Mouse (Mus musculus) limb, embryonic 14.5 days (tissue): Measurements from ENCODE around the gene Hsd17b13. TPM values are rescaled to one million over a fixed set of nuclear protein-coding genes. Genes with fewer than 3 reads are reported as not detected.

ENCODE experiments used
- ATAC-seq: fragments of 200-750 bp; cut with Nextera tagmentation; 2 replicates; pipeline ENCODE4 v1.8.0; 2017; ENCODE audit warnings: low read depth, moderate number of reproducible peaks, moderate TSS enrichment; ENCODE audit not compliant: low FRiP score
- DNase-seq: peaks from one replicate; pipeline ENCODE4 v3.0.0-alpha.2; 2015; ENCODE audit warnings: low spot score
- H3K27ac ChIP-seq: fragments of 300-500 bp; sonication (generic); replicated peaks from 2 replicates; pipeline ENCODE4 v1.5.1; 2014; ENCODE audit warnings: low read depth, mild to moderate bottlenecking, low read length, moderate library complexity, mixed read lengths
- H3K27me3 ChIP-seq: fragments of 300-500 bp; sonication (generic); 2 replicates; pipeline ENCODE4 v1.6.1; 2014; ENCODE audit warnings: low read length, mixed read lengths; ENCODE audit not compliant: control insufficient read depth, insufficient read depth
- H3K36me3 ChIP-seq: fragments of 300-500 bp; sonication (generic); 2 replicates; pipeline ENCODE4 v1.6.1; 2014; ENCODE audit warnings: mild to moderate bottlenecking, low read length, moderate library complexity, mixed read lengths; ENCODE audit not compliant: control insufficient read depth, insufficient read depth
- H3K4me1 ChIP-seq: fragments of 300-500 bp; sonication (generic); 2 replicates; pipeline ENCODE4 v1.6.1; 2014; ENCODE audit warnings: antibody characterized with exemption, low read length, mixed read lengths; ENCODE audit not compliant: control insufficient read depth, insufficient read depth
- H3K4me2 ChIP-seq: fragments of 300-500 bp; sonication (generic); replicated peaks from 2 replicates; pipeline ENCODE4 v1.6.1; 2014; ENCODE audit warnings: low read depth, mild to moderate bottlenecking, low read length, moderate library complexity; ENCODE audit not compliant: severe bottlenecking
- H3K4me3 ChIP-seq: fragments of 300-500 bp; sonication (generic); replicated peaks from 2 replicates; pipeline ENCODE4 v1.5.1; 2014; ENCODE audit warnings: low read length
- H3K9ac ChIP-seq: fragments of 300-500 bp; sonication (generic); 2 replicates; pipeline ENCODE4 v1.6.1; 2014; ENCODE audit warnings: mild to moderate bottlenecking, low read depth, low read length, moderate library complexity; ENCODE audit not compliant: severe bottlenecking
- H3K9me3 ChIP-seq: fragments of 300-500 bp; sonication (generic); 2 replicates; pipeline ENCODE4 v1.6.1; 2016; ENCODE audit warnings: low read length; ENCODE audit not compliant: control insufficient read depth
- POLR2A ChIP-seq: fragments of 200-500 bp; IDR thresholded peaks from 2 replicates; pipeline ENCODE4 v1.8.0; 2012; ENCODE audit warnings: inconsistent platforms, mild to moderate bottlenecking, moderate library complexity, borderline replicate concordance; ENCODE audit not compliant: insufficient read depth, insufficient read length; ENCODE audit errors: extremely low read depth
- WGBS: fragments of 180-500 bp; shearing (Covaris S2); extraction: QIAGEN DNeasy Blood & Tissue Kit; methylation state at CpG from one replicate; pipeline ENCODE4 v1.1.7; 2014; 5-methylcytosine and 5-hydroxymethylcytosine counted together
- polyA plus RNA-seq, 2 experiments: library from polyadenylated mRNA; depleted of rRNA in 1 of 2; stranded (reverse) in 1 of 2; unstranded in 1 of 2; fragments of >200 nt; fragmentation: Nextera tagmentation in 1 of 2; extraction: Ambion mirVana in 1 of 2; gene quantifications; 2 replicates each; pipeline versions ENCODE4 v1.2.1 to v1.2.3; 2012 to 2014

Gene Hsd17b13
- polyA plus RNA-seq, 2 experiments, result 0.04 to 0.17 TPM

DNA sequence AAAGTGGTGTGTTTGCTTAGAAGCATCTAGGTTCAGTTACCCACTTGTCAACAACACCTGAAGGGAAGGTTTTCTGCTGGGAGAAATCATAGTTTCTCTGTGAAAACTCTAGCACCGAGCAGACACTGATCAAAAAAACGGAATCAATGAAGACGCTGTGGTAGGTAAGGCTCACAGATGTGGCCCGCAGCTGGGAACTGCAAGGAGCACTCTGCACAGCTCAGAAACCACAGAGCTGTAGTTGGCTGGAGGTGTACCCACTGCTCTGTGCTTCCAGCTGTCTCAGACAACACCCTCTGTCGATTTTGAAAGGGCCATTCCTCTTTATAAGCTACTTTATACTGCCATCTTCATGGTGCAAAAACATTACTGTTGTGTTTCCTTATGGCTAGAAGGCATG, 30.6 kb upstream of the Hsd17b13 start:
- no peaks in the 10 kb centered on the region for H3K9me3 ChIP-seq
- H3K9ac ChIP-seq, result no peak overlapping the region
- H3K27me3 ChIP-seq, result no peaks in the 10 kb centered on the region
- no peaks in the 10 kb centered on the region for H3K4me1 ChIP-seq
- H3K4me3 ChIP-seq, result no peak overlapping the region
- ATAC-seq (no peak), DNase-seq (no peak)
- H3K27ac ChIP-seq, result no peak overlapping the region
- 0 out of 2 replicates have a peak, but pooled peaks cover 4% of the 10 kb centered on the region for H3K36me3 ChIP-seq
- TF ChIP-seq POLR2A, result no peak
- H3K4me2 ChIP-seq, result no peak overlapping the region
- 74% methylated on average over 5 of the region's 5 CpGs for WGBS

GRCm38 (mm10) chr5:104006811-104007210, 29.6 kb upstream of the Hsd17b13 start:
- H3K4me2 ChIP-seq, result no peak overlapping the region
- H3K4me3 ChIP-seq, result no peak overlapping the region
- ATAC-seq (no peak), DNase-seq (no peak)
- no peaks in the 10 kb centered on the region for H3K4me1 ChIP-seq
- H3K9me3 ChIP-seq, result no peaks in the 10 kb centered on the region
- H3K9ac ChIP-seq, result no peak overlapping the region
- no peaks in the 10 kb centered on the region for H3K27me3 ChIP-seq
- no peak overlapping the region for H3K27ac ChIP-seq
- WGBS, result 70% methylated on average over 3 of the region's 3 CpGs
- no peak for TF ChIP-seq POLR2A
- H3K36me3 ChIP-seq, result 0 out of 2 replicates have a peak, but pooled peaks cover 4% of the 10 kb centered on the region

DNA sequence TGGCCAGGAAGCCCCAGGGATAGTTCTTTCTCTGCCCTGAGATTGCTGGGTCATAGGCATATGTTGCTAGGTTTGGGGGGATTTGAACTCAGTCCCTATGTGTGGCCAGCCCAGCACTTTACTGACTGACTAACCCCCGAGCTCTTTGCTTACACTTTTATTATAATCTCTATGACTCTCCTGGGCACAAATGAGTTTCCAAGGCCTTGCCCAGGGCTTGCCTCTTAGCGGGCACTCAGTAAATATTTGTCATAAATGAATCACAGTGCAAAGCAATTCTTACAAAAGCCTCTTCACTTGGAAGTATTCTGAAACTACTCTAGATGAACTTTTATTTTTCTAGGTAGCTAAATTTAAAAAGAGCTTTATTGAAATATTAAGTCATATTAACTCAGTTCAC, 26.7 kb upstream of the Hsd17b13 start:
- Histone ChIP-seq H3K9me3 (no peaks in the 10 kb centered on the region), H3K4me1 (no peaks in the 10 kb centered on the region), H3K27ac (no peak overlapping the region), H3K4me3 (no peak overlapping the region), H3K27me3 (no peaks in the 10 kb centered on the region), H3K9ac (no peak overlapping the region), H3K36me3 (0 out of 2 replicates have a peak, but pooled peaks cover 4% of the 10 kb centered on the region), H3K4me2 (no peak overlapping the region)
- DNase-seq (no peak), ATAC-seq (no peak)
- 90% methylated on average over 2 of the region's 2 CpGs for WGBS
- TF ChIP-seq POLR2A, result no peak

DNA sequence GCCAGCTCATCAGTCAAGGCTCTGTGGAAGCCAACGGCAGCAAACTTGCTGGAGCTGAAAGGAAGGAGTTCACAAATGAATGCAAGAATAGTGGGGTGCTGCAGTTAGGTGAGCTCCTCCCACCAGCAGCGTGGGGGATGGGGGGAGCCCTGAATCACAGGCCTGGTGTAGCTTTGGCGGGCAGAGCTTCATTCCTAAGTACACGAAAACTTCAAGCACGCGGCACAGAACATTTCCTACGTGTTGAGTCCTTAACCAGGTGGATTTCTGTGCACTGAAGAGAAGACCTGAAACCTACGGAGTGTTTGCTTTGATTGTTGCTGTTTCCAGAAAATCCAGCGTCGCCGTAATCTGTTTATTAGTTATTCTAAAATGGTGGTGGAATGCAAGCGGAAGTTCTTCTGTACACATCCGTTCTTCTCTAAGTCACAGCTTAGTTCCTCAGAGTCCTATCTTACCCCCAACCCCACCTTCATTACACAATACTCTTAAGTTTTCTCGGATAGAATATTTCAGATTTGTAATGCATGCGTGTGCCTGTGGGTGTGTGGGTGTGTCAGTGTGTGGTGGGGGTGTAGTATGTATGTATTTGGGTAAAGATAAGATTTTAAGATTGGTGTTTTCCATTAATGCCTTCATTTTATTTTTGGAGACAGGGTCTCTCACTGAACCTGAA, 26.2 kb upstream of the Hsd17b13 start:
- no peak for TF ChIP-seq POLR2A
- WGBS, result 44% methylated on average over 15 of the region's 15 CpGs
- no peak overlapping the region for H3K4me3 ChIP-seq
- H3K27me3 ChIP-seq, result no peaks in the 10 kb centered on the region
- no peaks in the 10 kb centered on the region for H3K9me3 ChIP-seq
- peak overlapping the region; percentile 25; the same call in 1 of the 2 replicates for H3K9ac ChIP-seq
- DNase-seq (no peak), ATAC-seq (no peak)
- no peak overlapping the region for H3K27ac ChIP-seq
- H3K36me3 ChIP-seq, result 0 out of 2 replicates have a peak, but pooled peaks cover 4% of the 10 kb centered on the region
- H3K4me1 ChIP-seq, result no peaks in the 10 kb centered on the region
- H3K4me2 ChIP-seq, result 0 out of 2 replicates have a peak overlapping the region, but pooled peaks have one; percentile 15

DNA sequence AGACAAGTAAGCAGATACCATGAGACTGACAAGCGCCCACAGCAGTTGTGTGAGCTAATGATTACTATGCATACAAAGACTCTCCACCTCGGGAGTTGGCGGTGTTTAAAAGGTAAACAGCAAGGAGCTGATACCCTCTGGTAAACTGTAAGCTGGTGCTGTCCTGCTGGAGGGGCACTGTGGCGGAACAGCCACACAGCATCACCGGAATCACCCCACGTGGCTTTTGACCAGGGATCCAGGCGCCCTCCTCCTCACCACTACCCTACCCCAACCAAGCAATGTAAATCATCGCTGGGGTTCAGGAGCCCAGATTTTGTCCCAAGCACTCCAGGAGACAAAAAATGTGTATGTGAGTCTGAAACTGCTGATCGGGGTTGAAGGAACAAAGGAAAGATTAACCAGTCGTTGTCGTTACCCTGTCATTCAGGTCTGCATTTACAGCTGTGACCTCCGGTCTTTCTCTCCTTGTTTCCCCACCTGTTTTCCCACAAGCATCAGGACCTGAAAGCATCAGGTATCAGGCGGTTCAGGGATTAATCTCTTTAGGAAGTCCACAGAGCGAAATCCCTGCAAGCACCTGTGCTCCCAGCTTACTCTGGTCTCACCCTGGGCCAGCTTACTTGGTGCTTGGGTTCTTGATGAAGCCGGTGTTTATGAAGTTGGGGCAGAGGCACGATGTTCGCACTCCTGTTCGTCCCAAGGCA, 25.5 kb upstream of the Hsd17b13 start:
- no peaks in the 10 kb centered on the region for H3K9me3 ChIP-seq
- no peaks in the 10 kb centered on the region for H3K27me3 ChIP-seq
- WGBS, result 32% methylated on average over 18 of the region's 18 CpGs
- no peaks in the 10 kb centered on the region for H3K4me1 ChIP-seq
- DNase-seq, result no peak
- H3K9ac ChIP-seq, result peak overlapping the region; percentile 25; the same call in 1 of the 2 replicates
- no peak overlapping the region for H3K27ac ChIP-seq
- 0 out of 2 replicates have a peak overlapping the region, but pooled peaks have one; percentile 15 for H3K4me2 ChIP-seq
- H3K4me3 ChIP-seq, result no peak overlapping the region
- TF ChIP-seq POLR2A, result no peak
- no peak for ATAC-seq
- H3K36me3 ChIP-seq, result 0 out of 2 replicates have a peak, but pooled peaks cover under 1% of the 10 kb centered on the region
